Mouse (Mus musculus): ENCODE data around the gene Smyd4. TPM values are rescaled to one million over a fixed set of nuclear protein-coding genes. Genes with fewer than 3 reads are reported as not detected.
A peak's percentile ranks its signal among the peaks of the same experiment; 100 is the strongest.

Gene Smyd4
- polyA plus RNA-seq, 1 experiment from 2014 or later, result 13.8 TPM

- Histone ChIP-seq H3K4me1 (ENCODE audit: control insufficient read depth in 2 of 2, insufficient read depth in 2 of 2, low read length in 2 of 2) (peaks cover 10 to 19% of the 10 kb centered on the region in 2 experiments), H3K27ac (replicated peaks in 1 of 2; ENCODE audit: control insufficient read depth in 1 of 2, insufficient read depth in 1 of 2, low read depth in 2 of 2, low read length in 2 of 2) (peak within 1 kb of the TSS; percentile 61 to 67), H3K9ac (ENCODE audit: low read length) (peak within 1 kb of the TSS; percentile 80), H3K36me3 (ENCODE audit: control insufficient read depth, insufficient read depth, low read length) (peaks cover 18% of the 10 kb centered on the region), H3K4me2 (ENCODE audit: low read length) (peak within 1 kb of the TSS; percentile 100), H3K27me3 (ENCODE audit: control insufficient read depth, insufficient read depth, low read length) (no peaks in the 10 kb centered on the region), H3K9me3 (ENCODE audit: control insufficient read depth, low read length) (no peaks in the 10 kb centered on the region), H3K4me3 (ENCODE audit: control insufficient read depth in 1 of 2, insufficient read depth in 1 of 2, low read depth in 1 of 2, low read length in 2 of 2) (peak within 1 kb of the TSS; percentile 66 to 76)
- WGBS, result 2% methylated on average over 53 of the region's 56 CpGs
- ATAC-seq (ENCODE audit: insufficient number of reproducible peaks, insufficient read depth, low FRiP score, low read depth), result peak; percentile 89
Observed at GRCm38 (mm10) chr11:75453991-75454930, 106.0 kb downstream of the Smyd4 start, which contains the start of gene Wdr81. TSS of gene Wdr81 (minus strand) at chr11:75454717.

Small RNAs within 50 kb of the gene (microRNA-seq; reads per million reads assigned to microRNA genes)
- not detected for gene Gm47300

Other genes with a start within 250 kb of the Smyd4 start
- gene Hic1, start 178.9 kb upstream of the Smyd4 start, polyA plus RNA-seq (2014; fragmentation: Nextera tagmentation; extraction: Ambion mirVana), result 6.4 and 6.8 TPM in 2 replicates
- gene Ovca2, start 169.6 kb upstream of the Smyd4 start, polyA plus RNA-seq (2014; fragmentation: Nextera tagmentation; extraction: Ambion mirVana), result 19.4 and 19.7 TPM in 2 replicates
- 23.1 and 23.7 TPM in 2 replicates for gene Dph1, start 157.2 kb upstream of the Smyd4 start, polyA plus RNA-seq (2014; fragmentation: Nextera tagmentation; extraction: Ambion mirVana)
- gene Rtn4rl1, start 154.7 kb upstream of the Smyd4 start, polyA plus RNA-seq (2014; fragmentation: Nextera tagmentation; extraction: Ambion mirVana), result 17.0 and 17.3 TPM in 2 replicates
- gene Rpa1, start 109 bp upstream of the Smyd4 start, polyA plus RNA-seq (2014; fragmentation: Nextera tagmentation; extraction: Ambion mirVana), result 82.8 and 87.4 TPM in 2 replicates
- gene Serpinf1, start 74.3 kb downstream of the Smyd4 start, polyA plus RNA-seq (2014; fragmentation: Nextera tagmentation; extraction: Ambion mirVana), result 27.8 and 32.4 TPM in 2 replicates
- gene Serpinf2, start 91.2 kb downstream of the Smyd4 start, polyA plus RNA-seq (2014; fragmentation: Nextera tagmentation; extraction: Ambion mirVana), result not detected in 2 replicates
- gene Wdr81, start 106.3 kb downstream of the Smyd4 start, polyA plus RNA-seq (2014; fragmentation: Nextera tagmentation; extraction: Ambion mirVana), result 3.1 and 3.7 TPM in 2 replicates
- 10.3 and 13.4 TPM in 2 replicates for gene Tlcd2, start 113.3 kb downstream of the Smyd4 start, polyA plus RNA-seq (2014; fragmentation: Nextera tagmentation; extraction: Ambion mirVana)
- gene Prpf8, start 138.4 kb downstream of the Smyd4 start, polyA plus RNA-seq (2014; fragmentation: Nextera tagmentation; extraction: Ambion mirVana), result 46.8 and 48.2 TPM in 2 replicates
- gene Rilp, start 161.7 kb downstream of the Smyd4 start, polyA plus RNA-seq (2014; fragmentation: Nextera tagmentation; extraction: Ambion mirVana), result 5.7 and 6.4 TPM in 2 replicates
- gene Scarf1, start 165.1 kb downstream of the Smyd4 start, polyA plus RNA-seq (2014; fragmentation: Nextera tagmentation; extraction: Ambion mirVana), result 9.7 and 11.3 TPM in 2 replicates
- 1.9 and 2.7 TPM in 2 replicates for gene Slc43a2, start 183.3 kb downstream of the Smyd4 start, polyA plus RNA-seq (2014; fragmentation: Nextera tagmentation; extraction: Ambion mirVana)
- 76.7 and 83.2 TPM in 2 replicates for gene Pitpna, start 239.7 kb downstream of the Smyd4 start, polyA plus RNA-seq (2014; fragmentation: Nextera tagmentation; extraction: Ambion mirVana)